Mouse (Mus musculus): ENCODE results near the gene Sod3.

DNA sequence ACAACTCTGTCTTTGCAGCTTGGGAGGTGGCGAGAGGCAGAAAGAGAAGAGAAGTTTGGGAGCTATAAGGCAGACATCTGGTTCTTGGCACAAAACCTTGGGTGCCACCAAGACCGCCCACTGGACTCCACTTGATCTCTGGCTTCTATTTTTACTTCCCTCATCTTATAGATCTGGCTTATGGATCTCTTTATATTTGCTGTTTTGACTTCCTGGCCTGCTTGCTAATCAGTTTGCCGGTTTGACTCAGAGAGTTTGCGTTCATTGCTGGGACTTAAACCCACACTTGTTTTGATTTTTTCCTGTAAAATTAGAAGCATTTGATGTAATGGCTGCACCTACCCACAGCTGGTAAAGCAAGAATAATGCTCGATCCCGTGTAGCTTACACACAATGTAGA is 7.3 kb downstream of the Sod3 start:
- TF ChIP-seq POLR2A (IDR thresholded peaks at IDR 0.05; ENCODE audit: control insufficient read depth, low read depth, low read length): no peak
- TF ChIP-seq CTCF (IDR thresholded peaks at IDR 0.05; ENCODE audit: control insufficient read depth, insufficient read depth, insufficient replicate concordance, low read depth, low read length): no peak
